Mouse (Mus musculus) cerebellum, postnatal 25 days (tissue): Measurements from ENCODE around the gene Syap1.

Experiments used
- DNase-seq, 2 experiments: peaks; one replicate each; pipeline ENCODE4 v3.0.0; 2021; ENCODE audit warnings: mixed read lengths in 2 of 2

The Syap1 gene

DNA sequence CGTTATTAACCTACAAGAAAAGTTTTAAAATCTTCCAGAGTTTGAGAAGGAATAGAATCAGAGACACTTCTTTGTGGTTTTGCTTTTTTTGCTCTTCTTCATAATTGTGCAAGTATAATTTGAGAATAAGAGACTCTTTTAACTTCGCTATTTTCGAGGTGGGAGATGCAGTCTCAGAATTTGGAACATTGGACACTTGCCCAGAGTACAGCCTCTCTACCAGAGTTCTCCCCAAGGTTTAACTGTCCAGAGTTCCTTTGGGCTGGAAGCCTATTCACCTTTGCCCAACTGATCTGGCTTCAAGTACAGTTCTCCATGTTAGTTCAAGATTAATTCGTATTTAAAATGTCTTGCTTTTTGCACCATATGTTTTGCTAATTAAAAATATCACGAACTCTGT lies 58.5 kb downstream of the Syap1 start:
- no peak for DNase-seq

DNA sequence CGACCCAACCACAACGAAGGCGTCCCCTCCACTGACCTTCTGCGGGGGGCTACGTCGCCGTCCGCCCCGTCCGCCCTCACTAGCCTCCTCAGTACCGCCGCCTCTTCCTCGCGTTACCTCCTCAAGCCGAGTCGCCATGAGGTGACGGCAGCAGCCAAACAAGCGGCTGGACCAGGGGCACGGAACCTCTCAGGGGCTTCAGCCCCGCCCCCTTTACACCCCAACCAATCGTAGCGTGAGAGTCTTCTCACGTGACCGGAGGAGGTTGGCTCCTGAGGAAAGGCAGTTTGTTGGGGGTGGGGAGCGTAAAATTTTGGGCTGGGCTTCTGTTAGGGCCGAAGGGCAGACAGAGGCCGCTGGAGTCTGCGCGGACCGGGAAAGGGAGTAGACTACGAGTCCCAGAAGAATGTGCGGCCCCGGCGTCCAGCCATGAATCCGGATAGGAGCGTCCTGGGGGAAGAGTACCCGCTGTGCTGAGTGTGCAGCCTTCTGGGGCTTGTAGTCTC lies 59.0 kb downstream of the Syap1 start, which contains the start of gene Txlng:
Txlng (minus strand) TSS at position 252 of the 506 bp plus-strand sequence.
- DNase-seq = peak; percentile 91 to 95

DNA sequence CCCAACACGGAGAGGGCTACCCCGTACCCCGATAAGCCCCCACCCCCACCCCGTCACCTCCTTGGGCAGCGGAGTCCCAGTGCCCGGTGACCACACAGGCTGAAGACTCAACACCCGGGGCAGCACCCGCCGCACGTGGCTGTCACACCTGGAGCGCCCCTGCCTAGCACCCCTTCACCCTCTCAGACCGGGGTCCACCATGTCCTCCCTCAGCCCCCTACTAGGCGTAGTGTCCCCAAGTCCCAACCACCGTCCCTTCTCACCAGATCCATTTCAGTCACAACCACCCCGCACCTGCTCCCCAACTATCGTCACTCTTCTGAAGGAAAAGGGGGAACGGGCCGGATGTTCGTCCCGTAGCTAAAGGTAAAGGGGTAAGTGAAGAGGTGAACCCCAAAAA lies 59.5 kb downstream of the Syap1 start:
- no peak for DNase-seq

DNA sequence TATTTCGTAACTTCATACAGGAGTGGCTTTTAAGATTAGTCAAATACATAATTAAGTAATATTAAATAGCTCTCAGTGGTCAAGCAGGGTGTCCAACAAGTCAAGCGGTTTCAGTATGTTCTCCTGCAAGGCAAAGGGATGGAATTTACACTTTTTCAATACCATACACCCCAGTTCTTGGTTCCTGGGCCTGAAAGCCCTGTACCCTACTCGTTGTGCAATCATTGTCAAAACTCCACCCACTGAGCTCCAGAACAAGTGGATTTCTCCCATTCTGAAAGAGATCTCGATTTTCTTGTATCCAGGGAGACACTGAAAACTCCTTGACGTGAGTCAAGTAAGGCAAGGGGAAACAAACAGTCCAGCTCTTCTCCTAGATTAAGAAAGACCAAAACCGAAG lies 60.2 kb downstream of the Syap1 start:
- DNase-seq = no peak
